In the genomic region with DNA sequence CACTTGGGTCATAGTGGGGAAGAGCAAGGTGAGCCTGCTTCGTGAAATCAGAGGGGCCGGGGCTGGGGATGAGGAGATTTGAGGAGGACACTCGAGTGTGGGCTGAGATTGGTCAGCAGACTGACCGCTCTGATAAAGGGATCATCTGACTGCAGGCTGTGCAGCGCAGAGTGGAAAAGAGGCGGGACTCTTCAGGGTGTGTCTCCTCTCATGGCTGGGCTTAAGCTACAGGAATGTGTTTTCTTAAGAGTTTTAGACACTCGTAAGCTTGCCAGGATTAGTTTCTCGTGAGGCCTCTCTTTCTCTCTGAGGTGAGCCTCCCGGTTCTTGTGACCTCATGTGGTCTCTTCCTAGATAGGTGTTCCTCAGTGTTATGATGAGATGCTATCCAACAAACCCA, we compare ENCODE assay signal across 26 mouse cellular contexts. TPM values are rescaled to one million over a fixed set of nuclear protein-coding genes. Genes with fewer than 3 reads are reported as not detected.
"Had no signal": no experiment of that assay in that cellular context is flagged by ENCODE, and none has a peak within 500 bp of the region (broad histone marks: within the 10 kb centered on the region; RNA-seq: fewer than 3 reads in every experiment).

No protein-coding gene starts in this region.

RNA-seq across cellular contexts. Expression of a gene that starts 21.0 kb away (rescaled TPM):
- polyA plus RNA-seq: inflammation-experienced regulatory T-cells, adult 6 months had no signal

RNA-seq across cellular contexts. Expression of a gene that starts 43.2 kb away (rescaled TPM):
- polyA plus RNA-seq: inflammation-experienced regulatory T-cells, adult 6 months; kidney, adult 2 months; large intestine, adult 2 months had no signal

RNA-seq across cellular contexts. Expression of a gene that starts 59.8 kb away (rescaled TPM):
- polyA plus RNA-seq: heart, embryonic 10.5 days; heart, embryonic 11.5 days; heart, embryonic 12.5 days; heart, embryonic 13.5 days; heart, embryonic 14.5 days; heart, embryonic 15.5 days; heart, embryonic 16.5 days; heart, postnatal 0 days; hindbrain, embryonic 10.5 days; hindbrain, embryonic 11.5 days; hindbrain, embryonic 12.5 days; hindbrain, embryonic 13.5 days; hindbrain, embryonic 14.5 days; hindbrain, embryonic 15.5 days; hindbrain, embryonic 16.5 days; hindbrain, postnatal 0 days; intestine, embryonic 14.5 days; intestine, embryonic 16.5 days; intestine, postnatal 0 days; kidney, adult 2 months; kidney, embryonic 14.5 days; kidney, embryonic 15.5 days; kidney, embryonic 16.5 days; kidney, postnatal 0 days; large intestine, adult 2 months had no signal
